Mouse (Mus musculus): ENCODE data around the gene Ccna1.

DNA sequence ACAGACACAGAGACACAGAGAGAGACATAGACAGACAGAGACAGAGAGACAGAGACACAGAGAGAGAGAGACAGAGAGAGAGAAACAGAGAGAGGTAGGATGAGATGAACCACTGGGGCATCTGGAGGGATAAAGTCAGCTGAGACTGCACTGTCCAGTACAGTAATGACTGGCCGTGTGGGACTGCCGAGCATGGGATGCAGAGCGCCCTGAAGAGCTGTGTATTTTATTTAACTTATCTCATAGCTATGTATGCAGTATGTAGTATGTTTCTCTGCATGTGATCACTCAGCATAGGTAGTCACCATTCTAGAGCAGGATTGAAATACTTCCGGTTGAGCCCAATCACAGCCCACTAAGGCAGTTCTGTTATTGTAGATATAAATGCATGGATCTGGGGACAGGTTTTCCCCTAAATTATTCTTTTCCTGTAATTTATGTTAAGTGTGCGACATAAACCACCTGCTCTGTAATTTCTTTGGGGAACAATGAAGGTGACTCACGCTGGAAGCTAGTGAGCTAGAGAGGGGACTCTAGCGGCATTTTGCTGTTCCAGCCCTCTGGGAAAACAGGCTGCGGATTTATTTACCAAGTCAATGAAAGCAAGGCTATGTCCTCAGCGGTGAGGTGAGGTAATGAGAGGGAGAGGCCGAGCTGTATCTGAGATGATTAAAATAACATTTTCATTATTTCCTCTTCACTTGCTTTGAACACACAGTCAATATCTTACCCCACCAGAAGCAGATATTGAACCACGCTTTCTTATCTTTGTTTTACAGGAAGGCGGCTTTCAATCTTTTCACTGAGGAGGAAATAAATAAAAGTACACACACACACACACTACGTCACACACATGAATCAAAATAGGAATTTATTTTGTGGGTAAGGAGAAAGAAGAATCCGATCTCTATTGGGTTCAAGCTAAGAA, 10.7 kb upstream of the Ccna1 start:
- TF ChIP-seq GATA1 (IDR thresholded peaks at IDR 0.05; ENCODE audit: borderline replicate concordance, low read length) (no peak), FLI1 (IDR thresholded peaks at IDR 0.05; ENCODE audit: low read length) (no peak)

Measured in megakaryocyte, embryonic 14.5 days (primary cell).